Mouse (Mus musculus) hematopoietic multipotent progenitor cell, adult 10-12 weeks (in vitro differentiated cells): ENCODE results near the gene Gm4303. TPM values are rescaled to one million over a fixed set of nuclear protein-coding genes. Genes with fewer than 3 reads are reported as not detected.

Source experiments
- polyA plus RNA-seq: library from polyadenylated mRNA; stranded (reverse); fragments of >175 nt; gene quantifications from 2 replicates; pipeline ENCODE4 v1.2.3, GENCODE M21; 2012; ENCODE audit warnings: low replicate concordance

The Gm4303 gene
- not detected in 2 replicates for polyA plus RNA-seq

GRCm38 (mm10) chr10:100345672-100346071, at the start of gene Gm4303:
Gene Gm4303 (plus strand): TSS chr10:100345972.

DNA sequence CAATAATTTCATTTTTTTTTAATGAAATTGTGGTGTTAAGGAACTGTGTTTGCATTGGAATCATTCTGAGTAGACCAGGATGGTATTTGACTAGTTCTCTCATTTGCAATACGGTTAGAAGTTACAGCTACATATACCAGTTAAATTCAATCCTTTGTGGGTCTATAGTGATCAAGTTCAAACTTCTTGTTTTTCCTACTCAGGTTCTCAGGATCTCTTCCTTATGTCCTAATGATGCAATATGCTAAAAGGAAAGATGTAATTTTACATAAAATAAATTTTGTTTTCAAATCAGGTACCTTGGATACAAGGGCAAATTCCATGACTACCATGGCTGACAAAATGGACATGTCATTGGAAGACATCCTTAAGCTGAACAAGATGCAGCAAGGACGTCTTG, 10.4 kb upstream of the Gm4303 start, which contains the start of gene Gm4301:
Gene Gm4301, plus strand, starts transcription at position 301 of the 400 bp plus-strand sequence.

GRCm38 (mm10) chr10:100340536-100340935, 5.2 kb upstream of the Gm4303 start, which contains the start of gene Gm4302:
Gene Gm4302 (plus strand): TSS chr10:100340836.

GRCm38 (mm10) chr10:100350793-100351192, 5.0 kb downstream of the Gm4303 start, which contains the start of gene Gm4305:
Gene Gm4305 (plus strand): TSS chr10:100351093.

DNA sequence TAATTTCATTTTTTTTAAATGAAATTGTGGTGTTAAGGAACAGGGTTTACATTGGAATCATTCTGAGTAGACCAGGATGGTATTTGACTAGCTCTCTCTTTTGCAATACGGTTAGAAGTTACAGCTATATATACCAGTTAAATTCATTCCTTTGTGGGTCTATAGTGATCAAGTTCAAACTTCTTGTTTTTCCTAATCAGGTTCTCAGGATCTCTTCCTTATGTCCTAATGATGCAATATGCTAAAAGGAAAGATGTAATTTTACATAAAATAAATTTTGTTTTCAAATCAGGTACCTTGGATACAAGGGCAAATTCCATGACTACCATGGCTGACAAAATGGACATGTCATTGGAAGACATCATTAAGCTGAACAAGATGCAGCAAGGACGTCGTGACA, 15.3 kb downstream of the Gm4303 start, which contains the start of gene Gm4307:
Gene Gm4307, plus strand, starts transcription at position 301 of the 400 bp plus-strand sequence.

GRCm38 (mm10) chr10:100382460-100382859, 36.7 kb downstream of the Gm4303 start, which contains the start of gene Gm4312:
Gene Gm4312 (minus strand): TSS chr10:100382560.

Other genes starting within 250 kb of the Gm4303 start
- gene Gm4301, start 10.3 kb upstream of the Gm4303 start, polyA plus RNA-seq: not detected in 2 replicates
- not detected in 2 replicates for gene Gm4302, start 5.1 kb upstream of the Gm4303 start, polyA plus RNA-seq
- gene Gm4305, start 5.1 kb downstream of the Gm4303 start, polyA plus RNA-seq: not detected in 2 replicates
- gene Gm4307, start 15.4 kb downstream of the Gm4303 start, polyA plus RNA-seq: not detected in 2 replicates
- not detected in 2 replicates for gene Gm4312, start 36.6 kb downstream of the Gm4303 start, polyA plus RNA-seq
- gene Tmtc3, start 141.4 kb downstream of the Gm4303 start, polyA plus RNA-seq: 0.24 and 2.6 TPM in 2 replicates
- 0.16 and 0.31 TPM in 2 replicates for gene Cep290, start 141.6 kb downstream of the Gm4303 start, polyA plus RNA-seq
- 2.0 and 4.2 TPM in 2 replicates for gene 4930430F08Rik, start 244.5 kb downstream of the Gm4303 start, polyA plus RNA-seq
- not detected in 2 replicates for gene 1700017N19Rik, start 244.5 kb downstream of the Gm4303 start, polyA plus RNA-seq